Mouse (Mus musculus) 416B (cell line): ENCODE data around the gene Olfr998.
"Not testable (repeated sequence)": the region's sequence is repeated elsewhere in the genome, so short reads cannot be mapped to it uniquely, and the experiment has no call there.

Experiments used
- DNase-seq: peaks from one replicate; pipeline ENCODE4 v3.0.0; 2011; ENCODE audit warnings: low read depth

The Olfr998 gene

DNA sequence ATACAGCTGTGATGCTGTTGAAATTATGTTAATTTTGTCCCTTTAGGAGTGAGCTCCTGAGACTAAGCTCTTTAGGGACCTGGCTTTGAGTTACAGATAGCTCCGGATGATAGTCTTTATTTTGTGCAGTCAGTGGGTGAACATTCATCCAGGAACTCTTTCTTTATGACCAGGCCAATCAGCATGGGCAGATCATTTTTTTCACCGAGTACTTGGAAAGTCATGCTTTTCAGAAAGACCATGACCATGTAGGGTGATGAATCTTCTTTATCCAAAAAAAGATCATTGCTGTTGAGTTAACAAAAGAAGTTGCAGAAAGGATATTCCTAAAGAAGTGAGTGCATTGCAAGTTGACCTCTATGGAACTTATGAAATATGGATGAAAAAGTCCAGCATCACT lies at the start of gene Olfr998:
Olfr998 (plus strand) TSS at position 301 of the 400 bp plus-strand sequence.
- not testable (repeated sequence) for DNase-seq

DNA sequence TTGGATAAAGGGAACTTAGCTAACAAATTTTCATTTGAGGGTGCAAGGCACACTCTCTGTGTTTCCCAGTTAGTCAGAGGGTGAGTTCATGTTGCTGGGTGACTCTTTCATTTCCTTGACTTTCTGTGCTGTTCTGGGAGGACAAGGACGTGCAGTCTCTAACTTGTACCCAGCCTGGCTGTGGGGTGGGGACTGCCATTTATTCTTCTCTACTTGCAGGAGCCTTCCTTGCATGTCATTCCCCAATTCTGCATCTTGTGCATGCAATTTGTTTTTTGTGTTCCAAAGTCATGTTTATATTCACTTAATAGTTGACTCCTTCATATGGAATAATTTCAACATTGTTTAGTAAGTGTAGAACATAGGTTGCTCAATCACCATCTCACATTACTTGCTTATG lies 33.9 kb upstream of the Olfr998 start:
- DNase-seq: no peak

DNA sequence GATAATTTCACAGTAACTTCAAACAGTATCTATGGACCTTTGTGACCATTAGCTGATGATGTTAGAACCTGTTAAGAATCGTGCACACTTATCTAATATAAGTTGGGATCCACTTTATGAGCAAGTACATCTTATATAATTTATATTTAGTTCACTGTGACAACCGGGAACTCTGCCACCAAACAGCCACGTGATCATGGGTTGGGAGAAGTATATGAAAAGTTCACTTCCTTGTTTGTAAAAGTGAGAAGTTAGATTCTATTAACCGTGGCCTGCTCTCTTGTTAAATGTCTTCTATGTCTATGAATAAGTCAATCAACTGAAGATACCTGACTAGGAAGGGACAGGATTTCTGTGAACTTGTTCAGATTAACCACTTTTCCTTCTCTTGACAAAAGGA lies 28.5 kb upstream of the Olfr998 start:
- peak; percentile 24 for DNase-seq

DNA sequence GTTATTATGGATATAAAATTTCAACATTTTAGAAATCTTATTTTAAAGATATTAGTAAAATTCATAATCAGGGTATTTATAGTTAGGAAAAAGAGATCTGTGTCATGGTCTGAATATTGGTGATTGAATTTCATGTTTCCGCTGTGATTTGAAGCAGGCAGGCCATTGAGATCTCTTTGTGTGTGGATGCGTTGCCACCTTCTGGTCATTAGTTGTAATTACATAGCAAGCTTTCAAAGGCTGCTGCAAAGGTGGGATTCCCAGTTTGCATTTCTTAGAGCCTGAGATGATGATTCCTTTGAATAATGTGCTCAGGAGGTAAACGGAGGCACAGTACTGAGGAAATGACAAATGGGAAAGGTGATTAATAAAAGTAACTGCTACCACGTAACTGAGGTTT lies 27.6 kb upstream of the Olfr998 start:
- DNase-seq: peak; percentile 55

DNA sequence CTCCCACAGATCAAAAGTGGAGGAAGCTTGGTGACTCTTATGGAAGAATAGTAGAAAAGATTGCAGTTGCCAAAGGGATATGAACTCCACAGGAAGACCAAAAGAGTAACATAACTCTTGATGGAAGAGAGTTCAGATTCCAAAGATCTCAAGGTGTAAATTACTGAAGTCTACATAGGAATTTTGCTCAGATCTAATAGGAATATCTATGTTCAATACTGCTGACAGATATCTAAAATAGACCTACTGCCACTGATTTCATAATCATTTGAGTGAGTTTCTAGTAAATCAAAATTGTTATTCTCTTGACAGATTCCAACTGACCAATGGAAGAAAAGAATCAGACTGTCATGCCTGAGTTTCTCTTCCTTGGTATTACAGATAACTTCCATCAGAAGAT lies 9.8 kb upstream of the Olfr998 start, which contains the start of gene Olfr996:
Olfr996 (plus strand) TSS at position 301 of the 400 bp plus-strand sequence.
- no peak for DNase-seq

DNA sequence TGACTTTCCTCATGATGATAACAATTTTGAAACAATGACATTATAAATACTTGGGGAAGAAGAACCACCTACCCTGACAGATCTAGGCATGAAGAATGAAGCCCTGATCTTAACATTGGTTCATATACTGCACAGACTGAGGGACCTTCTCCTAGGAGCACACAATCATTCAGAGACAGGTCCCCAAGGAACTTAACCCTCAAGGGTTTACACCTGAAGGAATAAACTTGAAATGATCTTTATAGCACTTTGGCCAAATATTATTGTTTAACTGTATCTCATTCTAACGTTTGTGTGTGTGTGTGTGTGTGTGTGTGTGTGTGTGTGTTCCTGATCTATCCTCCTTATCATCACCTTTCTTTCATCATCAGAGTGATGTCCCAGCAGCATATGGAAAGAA lies 23.1 kb downstream of the Olfr998 start, which contains the start of gene Olfr1000:
Olfr1000 (minus strand) TSS at position 101 of the 400 bp plus-strand sequence.
- no peak for DNase-seq
